18 mouse cellular contexts compared by ENCODE assay signal in genomic region chr17:64129750-64130149, GRCm38 (mm10).
DNase-seq lines count a peak whose midpoint lies in the region; ATAC-seq and TF ChIP-seq lines count a peak whose summit lies in the region.
"Had no signal": no experiment of that assay in that cellular context is flagged by ENCODE, and none has a peak within 500 bp of the region (broad histone marks: within the 10 kb centered on the region; RNA-seq: fewer than 3 reads in every experiment).

No protein-coding gene starts in this region.

- H3K27me3 ChIP-seq in cerebellum, adult 2 months (ENCODE audit: control insufficient read depth, insufficient read depth, low read length) = no peaks in the 10 kb centered on the region
- no peaks in the 10 kb centered on the region for H3K27me3 ChIP-seq in heart, adult 2 months (ENCODE audit: control insufficient read depth, insufficient read depth, low read length)
- no peaks in the 10 kb centered on the region for H3K27me3 ChIP-seq in heart, embryonic 12.5 days (replicated peaks)
- no peaks in the 10 kb centered on the region for H3K27me3 ChIP-seq in kidney, embryonic 16.5 days (ENCODE audit: insufficient read depth, low read length)
- H3K27me3 ChIP-seq in kidney, adult 2 months (replicated peaks; ENCODE audit: control insufficient read depth, insufficient read depth, low read length) = no peaks in the 10 kb centered on the region
- H3K27me3 ChIP-seq in limb, embryonic 11.5 days (ENCODE audit: control insufficient read depth, insufficient read depth, low read length) = no peaks in the 10 kb centered on the region
- H3K27me3 ChIP-seq: limb, embryonic 13.5 days; liver, embryonic 13.5 days; midbrain, embryonic 15.5 days had no signal

- H3K4me1 ChIP-seq in cerebellum, adult 2 months (ENCODE audit: control insufficient read depth, insufficient read depth, low read length) = peaks cover 14% of the 10 kb centered on the region
- H3K4me1 ChIP-seq in heart, adult 2 months (ENCODE audit: control insufficient read depth, insufficient read depth, low read length) = peaks cover 19% of the 10 kb centered on the region
- peaks cover 16% of the 10 kb centered on the region for H3K4me1 ChIP-seq in heart, embryonic 12.5 days (replicated peaks)
- peaks cover 17% of the 10 kb centered on the region for H3K4me1 ChIP-seq in kidney, embryonic 16.5 days (ENCODE audit: insufficient read depth, low read length)
- H3K4me1 ChIP-seq in kidney, adult 2 months (ENCODE audit: control insufficient read depth, insufficient read depth, low read length) = peaks cover 3% of the 10 kb centered on the region; the same call in 1 of the 2 replicates
- H3K4me1 ChIP-seq in limb, embryonic 11.5 days (ENCODE audit: control insufficient read depth, insufficient read depth, low read length) = peaks cover 9% of the 10 kb centered on the region; the same call in 1 of the 2 replicates
- H3K4me1 ChIP-seq: liver, embryonic 13.5 days had no signal

- no peak overlapping the region for H3K9ac ChIP-seq in heart, adult 2 months (ENCODE audit: low read depth, low read length)
- no peak overlapping the region for H3K9ac ChIP-seq in heart, embryonic 12.5 days
- H3K9ac ChIP-seq in kidney, embryonic 16.5 days (replicated peaks; ENCODE audit: low read length) = no peak overlapping the region
- H3K9ac ChIP-seq in limb, embryonic 11.5 days (ENCODE audit: low read length) = no peak overlapping the region
- H3K9ac ChIP-seq: limb, embryonic 13.5 days; liver, embryonic 13.5 days; lung, embryonic 14.5 days; midbrain, embryonic 15.5 days had no signal

- no peak for TF ChIP-seq CTCF in cerebellum, adult 2 months (IDR thresholded peaks at IDR 0.05; ENCODE audit: borderline replicate concordance, insufficient read depth, low read depth, low read length)
- no peak for TF ChIP-seq CTCF in heart, adult 2 months (IDR thresholded peaks at IDR 0.05)
- no peak for TF ChIP-seq CTCF in kidney, adult 2 months (conservative IDR thresholded peaks at IDR 0.05; ENCODE audit: insufficient read depth, insufficient read length, low read depth, low read length)

- no peaks in the 10 kb centered on the region for H3K9me3 ChIP-seq in heart, embryonic 12.5 days (replicated peaks)
- H3K9me3 ChIP-seq in kidney, embryonic 16.5 days (ENCODE audit: low read length) = no peaks in the 10 kb centered on the region
- H3K9me3 ChIP-seq in limb, embryonic 11.5 days (ENCODE audit: control insufficient read depth, low read length) = no peaks in the 10 kb centered on the region
- H3K9me3 ChIP-seq: forebrain, embryonic 10.5 days; G1E; limb, embryonic 13.5 days; liver, embryonic 13.5 days; midbrain, embryonic 15.5 days had no signal

- peak in 1 of 2 experiments; percentile 18 for DNase-seq in cerebellum, adult 2 months
- no peak for DNase-seq in cerebellum, postnatal 4 days (ENCODE audit: low spot score in 2 of 2)
- DNase-seq in heart, adult 2 months = no peak
- no peak for DNase-seq in kidney, adult 2 months
- DNase-seq in limb, embryonic 11.5 days (ENCODE audit: low spot score) = peak; percentile 53
- DNase-seq in thymus, postnatal 10 days (ENCODE audit: low spot score in 2 of 2) = no peak
- DNase-seq: adrenal gland, postnatal 25 days; liver, embryonic 13.5 days had no signal

- no peak for TF ChIP-seq EP300 in heart, adult 2 months (IDR thresholded peaks at IDR 0.05; ENCODE audit: insufficient read depth, low read depth, low read length)

- H3K79me2 ChIP-seq in heart, adult 2 months (replicated peaks; ENCODE audit: control insufficient read depth, insufficient read depth, low read length) = no peaks in the 10 kb centered on the region

- no peak for ATAC-seq in heart, embryonic 12.5 days (ENCODE audit: insufficient number of reproducible peaks, low FRiP score)
- ATAC-seq in kidney, embryonic 16.5 days (ENCODE audit: low FRiP score, low TSS enrichment) = peak; percentile 77
- ATAC-seq in limb, embryonic 11.5 days (ENCODE audit: insufficient number of reproducible peaks, low FRiP score, low TSS enrichment, low read depth) = no peak
- ATAC-seq: activated CD4-positive, CD25-positive, alpha-beta regulatory T cell, adult 4 months; intestine, postnatal 0 days had no signal

- peak overlapping the region; percentile 33; the same call in 1 of the 2 replicates for H3K27ac ChIP-seq in cerebellum, adult 2 months (ENCODE audit: insufficient read depth, low read length)
- H3K27ac ChIP-seq in heart, adult 2 months = peak overlapping the region; percentile 45
- no peak overlapping the region for H3K27ac ChIP-seq in heart, embryonic 12.5 days (ENCODE audit: poor library complexity, severe bottlenecking)
- no peak overlapping the region for H3K27ac ChIP-seq in kidney, embryonic 16.5 days (ENCODE audit: low read length)
- H3K27ac ChIP-seq in kidney, adult 2 months (ENCODE audit: insufficient read depth, low read depth, low read length) = no peak overlapping the region
- H3K27ac ChIP-seq in limb, embryonic 11.5 days (replicated peaks; ENCODE audit: low read depth, low read length) = no peak overlapping the region
- H3K27ac ChIP-seq: forebrain, embryonic 10.5 days; limb, embryonic 13.5 days; liver, embryonic 13.5 days; midbrain, embryonic 15.5 days had no signal

- no peak overlapping the region for H3K4me3 ChIP-seq in cerebellum, adult 2 months (replicated peaks; ENCODE audit: insufficient read depth, low read depth, low read length)
- no peak overlapping the region for H3K4me3 ChIP-seq in heart, adult 2 months
- H3K4me3 ChIP-seq in heart, embryonic 12.5 days = no peak overlapping the region
- no peak overlapping the region for H3K4me3 ChIP-seq in kidney, embryonic 16.5 days (ENCODE audit: low read length)
- no peak overlapping the region for H3K4me3 ChIP-seq in kidney, adult 2 months (ENCODE audit: insufficient read depth, low read depth, low read length)
- H3K4me3 ChIP-seq in limb, embryonic 11.5 days (ENCODE audit: low read depth, low read length) = no peak overlapping the region
- H3K4me3 ChIP-seq: forebrain, embryonic 10.5 days; limb, embryonic 13.5 days; liver, embryonic 13.5 days; midbrain, embryonic 15.5 days; myocyte had no signal

- H3K36me3 ChIP-seq in heart, adult 2 months (ENCODE audit: control insufficient read depth, insufficient read depth, low read length) = peaks cover 5% of the 10 kb centered on the region
- H3K36me3 ChIP-seq in heart, embryonic 12.5 days = 0 out of 2 replicates have a peak, but pooled peaks cover 3% of the 10 kb centered on the region
- no peaks in the 10 kb centered on the region for H3K36me3 ChIP-seq in kidney, embryonic 16.5 days (ENCODE audit: insufficient read depth, low read length)
- no peaks in the 10 kb centered on the region for H3K36me3 ChIP-seq in kidney, adult 2 months (ENCODE audit: control insufficient read depth, insufficient read depth, low read length)
- H3K36me3 ChIP-seq in limb, embryonic 11.5 days (ENCODE audit: control insufficient read depth, insufficient read depth, low read length) = no peaks in the 10 kb centered on the region
- H3K36me3 ChIP-seq: forebrain, embryonic 10.5 days; G1E; limb, embryonic 13.5 days; liver, embryonic 13.5 days; midbrain, embryonic 15.5 days had no signal

- 66% methylated on average over 2 of the region's 2 CpGs for WGBS in cerebellum, adult 2 months
- 59% methylated on average over 2 of the region's 2 CpGs for WGBS in heart, adult 2 months
- 55% methylated on average over 2 of the region's 2 CpGs for WGBS in heart, embryonic 12.5 days
- 25% methylated on average over 2 of the region's 2 CpGs for WGBS in kidney, embryonic 16.5 days
- 60% methylated on average over 2 of the region's 2 CpGs for WGBS in kidney, adult 2 months
- 28% methylated on average over 2 of the region's 2 CpGs for WGBS in limb, embryonic 11.5 days

- H3K4me2 ChIP-seq in heart, embryonic 12.5 days = no peak overlapping the region
- no peak overlapping the region for H3K4me2 ChIP-seq in kidney, embryonic 16.5 days (replicated peaks; ENCODE audit: low read depth, low read length)
- H3K4me2 ChIP-seq in limb, embryonic 11.5 days (ENCODE audit: low read depth, severe bottlenecking) = no peak overlapping the region
- H3K4me2 ChIP-seq: limb, embryonic 13.5 days; liver, embryonic 13.5 days; lung, embryonic 14.5 days; midbrain, embryonic 15.5 days had no signal

- intact Hi-C loops in heart, adult 2 months (cut with DNase I) = no loop called here

- TF ChIP-seq POLR2A in cerebellum, adult 2 months (IDR thresholded peaks at IDR 0.05; ENCODE audit: borderline replicate concordance, insufficient read depth, low read length) = no peak
- TF ChIP-seq POLR2A in heart, adult 2 months (IDR thresholded peaks at IDR 0.05; ENCODE audit: insufficient read depth, low read depth, low read length) = no peak
- TF ChIP-seq POLR2A in kidney, adult 2 months (IDR thresholded peaks at IDR 0.05; ENCODE audit: low read depth, low read length) = no peak

Comparison
In these comparisons a context has a peak if more than half of its experiments do, and no peak if none do; other contexts are left out.
1. H3K27ac ChIP-seq: peak in cerebellum, adult 2 months (single experiment) and heart, adult 2 months (single experiment); none in heart, embryonic 12.5 days (single experiment), kidney, embryonic 16.5 days (single experiment), kidney, adult 2 months (single experiment) and limb, embryonic 11.5 days (single experiment).